8 mouse cellular contexts compared by ENCODE assay signal in the genomic region with DNA sequence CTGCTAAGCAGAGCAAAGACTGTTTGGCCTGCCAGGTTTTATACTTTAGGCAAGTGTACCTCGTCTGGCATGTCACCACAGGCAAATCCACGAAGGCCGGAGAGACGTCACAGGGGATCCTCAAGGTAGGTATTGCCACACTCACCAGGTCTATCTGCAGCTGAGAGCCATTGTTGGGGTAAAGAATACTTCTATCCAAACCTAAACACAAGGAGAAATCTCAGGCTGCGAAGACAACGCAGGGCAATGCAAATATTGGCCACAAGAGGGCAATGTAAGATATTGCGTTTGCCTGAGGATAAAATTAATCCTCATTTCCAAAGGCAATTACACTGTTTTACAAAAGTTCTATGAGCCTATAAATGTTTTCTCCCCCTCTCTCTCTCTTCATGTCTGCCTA. TPM values are rescaled to one million over a fixed set of nuclear protein-coding genes. Genes with fewer than 3 reads are reported as not detected.
A peak's percentile ranks its signal among the peaks of the same experiment; 100 is the strongest.
DNase-seq lines count a peak whose midpoint lies in the region; ATAC-seq and TF ChIP-seq lines count a peak whose summit lies in the region.

No protein-coding gene starts in this region.

- 27% methylated on average over 7 of the region's 7 CpGs for WGBS in embryonic facial prominence, embryonic 10.5 days
- 29% methylated on average over 7 of the region's 7 CpGs for WGBS in kidney, postnatal 0 days
- WGBS in small intestine, adult 2 months = 33% methylated on average over 7 of the region's 7 CpGs

- H3K4me2 ChIP-seq in kidney, postnatal 0 days (ENCODE audit: low read length) = no peak overlapping the region

- H3K27ac ChIP-seq in embryonic facial prominence, embryonic 10.5 days (replicated peaks) = no peak overlapping the region
- H3K27ac ChIP-seq in kidney, postnatal 0 days = no peak overlapping the region
- H3K27ac ChIP-seq in small intestine, adult 2 months (ENCODE audit: insufficient read depth, low read depth, low read length) = no peak overlapping the region

- peak; percentile 43 for DNase-seq in gastrocnemius, postnatal 10 days
- DNase-seq in gastrocnemius, postnatal 25 days = no peak
- peak; percentile 35 for DNase-seq in urinary bladder, postnatal 14 days (ENCODE audit: low spot score)
- DNase-seq in urinary bladder, adult 2 months (ENCODE audit: low spot score) = no peak
- DNase-seq in embryonic facial prominence, embryonic 10.5 days (ENCODE audit: low spot score) = peak; percentile 51
- peak; percentile 58 for DNase-seq in kidney, postnatal 0 days (ENCODE audit: low spot score)
- DNase-seq in lung, postnatal 10 days = peak; percentile 25

- no peaks in the 10 kb centered on the region for H3K27me3 ChIP-seq in embryonic facial prominence, embryonic 10.5 days (replicated peaks; ENCODE audit: low read depth, poor library complexity, severe bottlenecking)
- H3K27me3 ChIP-seq in kidney, postnatal 0 days (ENCODE audit: insufficient read depth, low read length) = no peaks in the 10 kb centered on the region
- H3K27me3 ChIP-seq in small intestine, adult 2 months (ENCODE audit: control insufficient read depth, insufficient read depth, low read length) = no peaks in the 10 kb centered on the region

- H3K4me3 ChIP-seq in embryonic facial prominence, embryonic 10.5 days = no peak overlapping the region
- H3K4me3 ChIP-seq in kidney, postnatal 0 days (replicated peaks; ENCODE audit: low read depth, low read length) = no peak overlapping the region
- no peak overlapping the region for H3K4me3 ChIP-seq in small intestine, adult 2 months (ENCODE audit: low read depth, low read length)

- no peaks in the 10 kb centered on the region for H3K9me3 ChIP-seq in embryonic facial prominence, embryonic 10.5 days
- H3K9me3 ChIP-seq in kidney, postnatal 0 days (replicated peaks; ENCODE audit: low read length) = no peaks in the 10 kb centered on the region

- H3K36me3 ChIP-seq in embryonic facial prominence, embryonic 10.5 days (replicated peaks) = no peaks in the 10 kb centered on the region
- 0 out of 2 replicates have a peak, but pooled peaks cover 3% of the 10 kb centered on the region for H3K36me3 ChIP-seq in kidney, postnatal 0 days (ENCODE audit: insufficient read depth, low read length)
- no peaks in the 10 kb centered on the region for H3K36me3 ChIP-seq in small intestine, adult 2 months (ENCODE audit: control insufficient read depth, insufficient read depth, low read length)

- TF ChIP-seq POLR2A in small intestine, adult 2 months (IDR thresholded peaks at IDR 0.05; ENCODE audit: low read depth, low read length) = no peak

- no peaks in the 10 kb centered on the region for H3K4me1 ChIP-seq in embryonic facial prominence, embryonic 10.5 days
- no peaks in the 10 kb centered on the region for H3K4me1 ChIP-seq in kidney, postnatal 0 days (replicated peaks; ENCODE audit: insufficient read depth, low read length)
- H3K4me1 ChIP-seq in small intestine, adult 2 months (ENCODE audit: control insufficient read depth, insufficient read depth, insufficient read length, low read length) = no peaks in the 10 kb centered on the region

- H3K9ac ChIP-seq in kidney, postnatal 0 days (ENCODE audit: low read depth, low read length) = no peak overlapping the region

- peak; percentile 89 for TF ChIP-seq CTCF in kidney, postnatal 0 days (IDR thresholded peaks at IDR 0.05; ENCODE audit: low read depth)
- peak; percentile 50; the same call in 1 of the 2 replicates for TF ChIP-seq CTCF in small intestine, adult 2 months (IDR thresholded peaks at IDR 0.05; ENCODE audit: extremely low read depth, insufficient read length, insufficient replicate concordance, low read depth, low read length)

- no peak for ATAC-seq in kidney, postnatal 0 days (replicated peaks; ENCODE audit: low FRiP score, low read depth)

RNA-seq across cellular contexts. Expression of a gene that starts 5.2 kb away (rescaled TPM):
- under 1 TPM; 0.16 to 0.41 TPM for total RNA-seq in gastrocnemius, postnatal 10 days (2021)
- total RNA-seq in gastrocnemius, postnatal 25 days (2021) = under 1 TPM; 0.10 to 0.13 TPM
- 3.5 and 3.9 TPM in 2 replicates for polyA plus RNA-seq in urinary bladder, adult 2 months (2012; rRNA removed)
- polyA plus RNA-seq in embryonic facial prominence, embryonic 10.5 days (2016; fragmentation: Nextera tagmentation; extraction: Ambion mirVana) = 0.01 TPM in 2 replicates
- 6.4 and 7.0 TPM in 2 replicates for polyA plus RNA-seq in kidney, postnatal 0 days (2015; fragmentation: Nextera tagmentation; extraction: Ambion mirVana)
- 0.03 and 0.11 TPM in 2 replicates for polyA plus RNA-seq in small intestine, adult 2 months (2012; rRNA removed)

Comparison
In these comparisons a context has a peak if more than half of its experiments do, and no peak if none do; other contexts are left out.
1. DNase-seq: peak in gastrocnemius, postnatal 10 days (single experiment), urinary bladder, postnatal 14 days (single experiment), embryonic facial prominence, embryonic 10.5 days (single experiment), kidney, postnatal 0 days (single experiment) and lung, postnatal 10 days (single experiment); none in gastrocnemius, postnatal 25 days (single experiment) and urinary bladder, adult 2 months (single experiment).